Mouse (Mus musculus) erythroblast, embryonic 14.5 days (primary cell): ENCODE results near the gene Mpp1. TPM values are rescaled to one million over a fixed set of nuclear protein-coding genes. Genes with fewer than 3 reads are reported as not detected.

Experiments
- H3K27me3 ChIP-seq: 2 replicates; pipeline ENCODE4 v1.6.1; 2012; ENCODE audit warnings: inconsistent platforms; ENCODE audit not compliant: control insufficient read depth
- H3K36me3 ChIP-seq: 2 replicates; pipeline ENCODE4 v1.6.1; 2012; ENCODE audit warnings: mild to moderate bottlenecking, inconsistent platforms; ENCODE audit not compliant: control insufficient read depth
- H3K4me1 ChIP-seq: 2 replicates; pipeline ENCODE4 v1.6.1; 2012; ENCODE audit warnings: inconsistent platforms; ENCODE audit not compliant: control insufficient read depth
- H3K4me3 ChIP-seq: replicated peaks from 2 replicates; pipeline ENCODE3; 2012; ENCODE audit warnings: moderate library complexity, mild to moderate bottlenecking, inconsistent platforms
- H3K9me3 ChIP-seq: 2 replicates; pipeline ENCODE4 v1.6.1; 2012; ENCODE audit warnings: low read length, inconsistent platforms, mixed read lengths; ENCODE audit not compliant: control insufficient read depth
- GATA1 ChIP-seq: IDR thresholded peaks from 2 replicates; pipeline ENCODE4 v1.6.1; 2012; ENCODE audit warnings: low read length, inconsistent platforms, mixed read lengths
- TAL1 ChIP-seq: IDR thresholded peaks from 3 replicates; pipeline ENCODE4 v1.6.1; 2012; ENCODE audit warnings: low read length, inconsistent platforms, mixed read lengths
- polyA plus RNA-seq: library from polyadenylated mRNA; stranded (reverse); fragments of >175 nt; gene quantifications from 2 replicates; pipeline ENCODE4 v1.2.3, GENCODE M21; 2012

Mpp1 gene
- polyA plus RNA-seq, 1 experiment: 6.7 TPM

- H3K27me3 ChIP-seq: no peaks in the 10 kb centered on the region
- no peaks in the 10 kb centered on the region for H3K9me3 ChIP-seq
- H3K4me1 ChIP-seq: peaks cover 20% of the 10 kb centered on the region
- no peak for TF ChIP-seq GATA1
- no peak for TF ChIP-seq TAL1
- H3K36me3 ChIP-seq: no peaks in the 10 kb centered on the region
- H3K4me3 ChIP-seq: no peak overlapping the region
Observed at GRCm38 (mm10) chrX:75136938-75137337, 6.1 kb upstream of the Mpp1 start.

DNA sequence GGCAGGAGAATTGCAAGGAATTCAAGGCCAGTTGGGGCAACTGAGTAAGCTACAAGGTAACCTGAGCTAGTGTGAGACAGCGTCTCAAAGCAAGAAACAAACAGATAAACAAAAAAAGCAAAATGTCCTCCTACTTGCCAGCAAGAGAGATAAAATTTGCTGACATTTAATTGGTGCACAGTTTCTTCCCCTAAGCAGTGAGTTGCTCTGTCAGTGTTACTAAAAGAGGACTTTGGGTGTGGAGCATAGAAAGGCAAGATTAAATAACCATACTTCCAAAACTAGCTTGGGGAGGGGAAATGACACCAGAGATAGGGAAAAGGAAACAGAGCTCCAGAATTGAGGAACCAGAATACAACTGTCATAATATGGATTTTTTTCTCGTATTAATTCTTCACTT is 1.3 kb downstream of the Mpp1 start:
- Histone ChIP-seq H3K9me3 (no peaks in the 10 kb centered on the region; the same call in 1 of the 2 replicates), H3K4me3 (peak overlapping the region; percentile 87), H3K36me3 (peaks cover 45% of the 10 kb centered on the region), H3K4me1 (peaks cover 34% of the 10 kb centered on the region), H3K27me3 (no peaks in the 10 kb centered on the region; the same call in 1 of the 2 replicates)
- TF ChIP-seq GATA1: peak; percentile 66
- TF ChIP-seq TAL1: no peak

GRCm38 (mm10) chrX:75128333-75128980 is 2.4 kb downstream of the Mpp1 start:
- Histone ChIP-seq H3K27me3 (no peaks in the 10 kb centered on the region; the same call in 1 of the 2 replicates), H3K4me1 (peaks cover 34% of the 10 kb centered on the region), H3K9me3 (no peaks in the 10 kb centered on the region; the same call in 1 of the 2 replicates), H3K4me3 (peak overlapping the region; percentile 87), H3K36me3 (peaks cover 55% of the 10 kb centered on the region)
- TF ChIP-seq GATA1 (no peak), TAL1 (no peak)

DNA sequence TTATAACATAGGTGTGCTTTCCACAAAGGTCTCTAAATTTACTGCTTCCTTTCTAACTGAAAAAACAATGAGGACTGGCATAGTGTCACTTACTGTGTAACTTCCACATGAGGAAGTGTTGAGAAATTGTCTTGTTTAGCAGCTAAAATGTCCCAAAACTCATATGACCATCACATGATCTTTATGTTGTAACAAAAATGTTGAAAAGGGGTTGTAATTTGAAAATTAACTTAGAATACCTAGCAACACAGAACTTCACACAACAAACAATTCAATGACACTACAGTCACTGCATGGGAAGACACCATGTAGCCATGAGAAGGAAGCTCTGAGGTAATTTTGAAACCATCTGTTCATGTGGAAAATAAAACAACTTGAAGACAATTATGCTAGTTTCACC is 3.9 kb downstream of the Mpp1 start:
- Histone ChIP-seq H3K4me3 (peak overlapping the region; percentile 28), H3K4me1 (peaks cover 31% of the 10 kb centered on the region), H3K9me3 (no peaks in the 10 kb centered on the region; the same call in 1 of the 2 replicates), H3K27me3 (no peaks in the 10 kb centered on the region; the same call in 1 of the 2 replicates), H3K36me3 (peaks cover 67% of the 10 kb centered on the region)
- TF ChIP-seq GATA1 (no peak), TAL1 (no peak)

GRCm38 (mm10) chrX:75125606-75126005 is 5.2 kb downstream of the Mpp1 start:
- Histone ChIP-seq H3K4me1 (peaks cover 27% of the 10 kb centered on the region), H3K27me3 (no peaks in the 10 kb centered on the region)

DNA sequence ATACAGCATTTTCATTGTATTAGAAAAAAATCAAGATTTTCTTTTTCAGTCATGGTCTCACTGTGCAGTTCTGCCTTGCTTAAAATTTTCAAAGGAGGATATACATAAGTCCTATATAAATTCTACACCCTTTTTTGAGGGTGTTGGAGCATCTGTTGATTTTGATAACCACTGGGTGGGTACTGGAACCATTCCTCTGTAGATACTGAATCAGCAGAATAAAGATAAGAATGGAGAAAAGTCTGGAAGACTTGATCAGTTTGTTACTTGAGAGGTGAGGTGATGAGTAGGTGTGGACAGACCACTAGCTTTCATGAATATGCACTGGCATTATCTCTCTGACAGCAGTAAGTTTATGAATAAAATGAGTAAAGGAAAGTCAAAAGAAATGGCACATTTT is 15.3 kb downstream of the Mpp1 start:
- Histone ChIP-seq H3K4me3 (peak overlapping the region; percentile 18), H3K9me3 (no peaks in the 10 kb centered on the region), H3K36me3 (peaks cover 100% of the 10 kb centered on the region), H3K4me1 (peaks cover 57% of the 10 kb centered on the region), H3K27me3 (no peaks in the 10 kb centered on the region)
- no peak; the same call in 1 of the 2 replicates for TF ChIP-seq GATA1
- TF ChIP-seq TAL1: peak; percentile 35; the same call in 1 of the 3 replicates

More at GRCm38 (mm10) chrX:75125606-75126005, 5.2 kb downstream of the Mpp1 start:
- H3K36me3 ChIP-seq: peaks cover 80% of the 10 kb centered on the region
- no peak overlapping the region for H3K4me3 ChIP-seq
- H3K9me3 ChIP-seq: no peaks in the 10 kb centered on the region
- TF ChIP-seq TAL1 (no peak), GATA1 (no peak)

DNA sequence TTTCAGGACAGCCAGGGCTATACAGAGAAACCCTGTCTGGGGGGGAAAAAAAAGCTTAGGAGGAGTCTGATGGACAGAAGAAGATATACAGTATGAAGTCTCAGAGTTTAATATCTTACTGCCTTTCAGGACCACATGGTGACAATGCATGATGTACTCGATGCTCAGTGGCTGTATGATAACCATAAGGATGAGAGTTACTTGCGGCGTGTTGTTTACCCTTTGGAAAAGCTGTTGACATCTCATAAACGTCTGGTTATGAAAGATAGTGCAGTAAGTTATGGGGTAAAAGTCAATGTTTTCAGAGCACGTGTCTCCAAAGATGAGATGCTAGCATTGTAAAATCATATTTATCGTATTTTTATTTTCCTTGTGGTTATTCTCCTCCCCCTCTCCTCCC is 28.5 kb downstream of the Mpp1 start:
- Histone ChIP-seq H3K4me1 (peaks cover 15% of the 10 kb centered on the region), H3K9me3 (no peaks in the 10 kb centered on the region), H3K4me3 (no peak overlapping the region), H3K27me3 (no peaks in the 10 kb centered on the region), H3K36me3 (peaks cover 91% of the 10 kb centered on the region)
- TF ChIP-seq TAL1 (no peak), GATA1 (no peak)

DNA sequence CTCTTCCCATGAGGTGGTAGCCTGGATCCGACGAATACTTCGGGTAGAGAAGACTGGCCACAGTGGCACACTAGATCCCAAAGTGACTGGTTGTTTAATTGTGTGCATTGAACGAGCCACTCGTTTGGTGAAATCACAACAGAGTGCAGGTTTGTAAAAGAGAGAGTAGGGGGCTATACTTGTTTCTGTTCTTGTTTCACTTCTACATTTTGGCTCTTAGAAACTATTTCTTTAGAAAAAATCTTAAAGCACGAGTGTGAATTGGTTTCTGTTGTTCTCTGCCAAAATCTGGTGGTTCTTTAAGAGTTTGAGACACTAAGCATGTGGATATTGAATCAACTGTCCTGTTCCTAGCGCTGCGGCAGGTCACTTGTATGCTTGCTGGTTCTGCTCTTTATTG is 32.0 kb downstream of the Mpp1 start:
- H3K4me3 ChIP-seq: no peak overlapping the region
- H3K27me3 ChIP-seq: no peaks in the 10 kb centered on the region
- peaks cover 7% of the 10 kb centered on the region; the same call in 1 of the 2 replicates for H3K9me3 ChIP-seq
- no peak for TF ChIP-seq GATA1
- TF ChIP-seq TAL1: no peak
- peaks cover 19% of the 10 kb centered on the region for H3K4me1 ChIP-seq
- peaks cover 58% of the 10 kb centered on the region for H3K36me3 ChIP-seq

- peaks cover 19% of the 10 kb centered on the region for H3K4me1 ChIP-seq
- H3K27me3 ChIP-seq: no peaks in the 10 kb centered on the region
- TF ChIP-seq GATA1 (no peak), TAL1 (no peak)
Observed at GRCm38 (mm10) chrX:75096163-75096770, 34.5 kb downstream of the Mpp1 start.

More at GRCm38 (mm10) chrX:75096163-75096770, 34.5 kb downstream of the Mpp1 start:
- H3K36me3 ChIP-seq: peaks cover 34% of the 10 kb centered on the region
- peaks cover 7% of the 10 kb centered on the region; the same call in 1 of the 2 replicates for H3K9me3 ChIP-seq
- peak overlapping the region; percentile 84 for H3K4me3 ChIP-seq
